Mouse (Mus musculus) Patski (cell line): ENCODE results near the gene Olfr68. TPM values are rescaled to one million over a fixed set of nuclear protein-coding genes. Genes with fewer than 3 reads are reported as not detected.
"Not testable (repeated sequence)": the region's sequence is repeated elsewhere in the genome, so short reads cannot be mapped to it uniquely, and the experiment has no call there.

Experiments used
- ATAC-seq: fragments of 100-300 bp; one replicate; pipeline ENCODE4 v1.8.0; 2021
- CTCF ChIA-PET: fragments of 350-600 bp; sonication (Branson Sonifier 250); formaldehyde crosslinking; loops from one replicate; lab custom pipeline; 2022; ENCODE audit warnings: inconsistent platforms; lab: Charles Lee
- POLR2A ChIA-PET: fragments of 350-600 bp; sonication (Branson Sonifier 250); formaldehyde crosslinking; loops from one replicate; lab custom pipeline; 2022; ENCODE audit warnings: antibody characterized with exemption, inconsistent platforms; lab: Charles Lee
- DNase-seq: peaks from one replicate; pipeline ENCODE4 v3.0.0-alpha.2; 2011; ENCODE audit warnings: low read depth, low spot score
- H3K27me3 ChIP-seq: fragments of 371-371 bp; one replicate; pipeline ENCODE4 v1.5.1; 2021
- CTCF ChIP-seq: fragments of 100-300 bp; IDR thresholded peaks from one replicate; pipeline ENCODE4 v1.5.1; 2021
- in situ Hi-C: fragments of 300-500 bp; cut with MboI; formaldehyde crosslinking; loops from 3 replicates; pipeline ENCODE4 v1.11.1; 2018; ENCODE audit warnings: low pct_unique_long_range_greater_than_20kb, mixed read lengths
- polyA plus RNA-seq: library from polyadenylated mRNA; unstranded; gene quantifications from one replicate; pipeline ENCODE4 v1.2.3, GENCODE M21; 2021

The Olfr68 gene
- polyA plus RNA-seq = not detected

DNA sequence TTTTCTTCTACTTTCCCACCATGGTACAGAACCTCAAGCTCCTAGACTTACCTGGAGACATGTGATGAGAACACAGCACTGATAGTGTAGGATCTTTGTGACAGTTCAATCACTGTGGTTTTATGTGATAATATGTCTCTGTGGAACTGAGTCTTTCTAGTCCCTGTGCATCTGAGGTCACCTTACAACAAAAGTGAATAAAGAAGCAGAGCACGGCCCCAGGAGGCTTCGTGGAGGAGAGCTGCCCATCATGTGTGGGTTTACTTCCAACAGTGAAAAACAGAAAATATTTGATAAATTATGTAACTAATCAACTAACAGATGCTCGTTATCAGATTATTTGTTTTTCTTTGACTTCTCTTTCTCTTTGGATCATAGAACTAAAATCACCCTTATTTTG, at the start of gene Olfr68:
Gene Olfr68, minus strand, starts transcription at position 101 of the 400 bp plus-strand sequence.
- no peak for TF ChIP-seq CTCF
- CTCF ChIA-PET = no interaction called here
- in situ Hi-C loops = no loop called here
- ATAC-seq = no peak
- no peaks in the 10 kb centered on the region for H3K27me3 ChIP-seq
- DNase-seq = no peak
- POLR2A ChIA-PET = no interaction called here

DNA sequence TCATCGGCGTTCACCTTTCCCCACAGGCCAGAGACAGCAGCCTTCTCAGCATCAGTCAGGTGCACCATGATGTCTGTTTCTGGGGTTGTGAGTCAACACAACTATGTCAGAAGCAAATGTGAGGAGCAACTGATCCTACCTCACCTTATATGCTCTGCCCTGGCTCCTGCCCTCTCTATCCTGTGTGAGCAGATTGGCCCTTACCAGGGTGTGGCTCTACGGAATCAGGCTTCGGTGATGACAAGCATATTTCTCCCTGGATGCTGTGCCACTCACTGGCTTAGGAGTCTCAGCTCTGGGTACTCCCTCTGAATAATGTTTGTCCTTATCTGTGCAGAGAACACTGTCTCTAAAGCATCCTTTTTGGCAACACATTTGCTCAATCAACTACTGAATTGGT, 48.3 kb upstream of the Olfr68 start, which contains the start of gene Hbb-bs:
Gene Hbb-bs, minus strand, starts transcription at position 289 of the 400 bp plus-strand sequence.
- ATAC-seq (no peak), DNase-seq (no peak)
- POLR2A ChIA-PET = no interaction called here
- in situ Hi-C loops = no loop called here
- CTCF ChIA-PET = no interaction called here
- H3K27me3 ChIP-seq = no peaks in the 10 kb centered on the region
- TF ChIP-seq CTCF = no peak

DNA sequence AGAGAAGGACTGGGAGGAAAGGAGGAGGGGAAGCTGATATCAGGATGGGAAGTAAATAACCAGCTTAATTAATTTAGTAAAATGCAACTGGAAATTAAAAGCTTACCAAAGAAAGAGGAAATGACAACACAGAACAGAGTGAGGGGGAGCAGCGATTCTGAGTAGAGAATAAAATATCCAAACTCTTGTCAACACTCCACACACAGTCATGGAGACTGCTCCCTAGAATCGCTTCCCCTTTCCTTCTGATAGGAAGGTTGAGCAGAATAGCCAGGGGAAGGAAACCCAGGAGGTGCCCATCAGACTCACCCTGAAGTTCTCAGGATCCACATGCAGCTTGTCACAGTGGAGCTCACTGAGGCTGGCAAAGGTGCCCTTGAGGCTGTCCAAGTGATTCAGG, 47.6 kb upstream of the Olfr68 start:
- DNase-seq, CTCF ChIA-PET, in situ Hi-C loops, ATAC-seq, H3K27me3 ChIP-seq, POLR2A ChIA-PET: not testable (repeated sequence)

DNA sequence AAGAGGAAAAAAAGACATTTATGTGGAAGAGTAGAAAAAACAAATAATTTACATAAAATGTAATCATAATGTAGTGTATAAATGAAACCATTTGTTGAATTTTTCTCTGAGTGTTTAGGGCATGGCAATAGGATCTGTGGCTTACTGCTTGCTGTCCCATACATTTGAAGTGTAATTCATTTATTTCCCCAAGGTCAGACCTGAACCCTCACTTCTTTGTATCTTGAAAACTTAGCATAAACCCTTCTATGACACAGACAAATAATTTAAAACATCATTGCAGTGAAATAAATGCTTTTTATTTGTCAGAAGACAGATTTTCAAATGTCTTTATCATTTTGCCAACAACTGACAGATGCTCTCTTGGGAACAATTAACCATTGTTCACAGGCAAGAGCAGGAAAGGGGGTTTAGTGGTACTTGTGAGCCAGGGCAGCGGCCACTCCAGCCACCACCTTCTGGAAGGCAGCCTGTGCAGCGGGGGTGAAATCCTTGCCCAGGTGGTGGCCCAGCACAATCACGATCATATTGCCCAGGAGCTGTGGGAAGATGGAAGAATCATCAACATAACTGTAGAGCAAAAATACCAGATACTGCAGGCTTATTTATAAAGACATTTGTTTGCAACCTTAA, 46.9 kb upstream of the Olfr68 start:
- H3K27me3 ChIP-seq = no peaks in the 10 kb centered on the region
- ChIA-PET POLR2A (no interaction called here), CTCF (no interaction called here)
- DNase-seq = no peak
- ATAC-seq = no peak
- no peak for TF ChIP-seq CTCF
- in situ Hi-C loops = no loop called here

DNA sequence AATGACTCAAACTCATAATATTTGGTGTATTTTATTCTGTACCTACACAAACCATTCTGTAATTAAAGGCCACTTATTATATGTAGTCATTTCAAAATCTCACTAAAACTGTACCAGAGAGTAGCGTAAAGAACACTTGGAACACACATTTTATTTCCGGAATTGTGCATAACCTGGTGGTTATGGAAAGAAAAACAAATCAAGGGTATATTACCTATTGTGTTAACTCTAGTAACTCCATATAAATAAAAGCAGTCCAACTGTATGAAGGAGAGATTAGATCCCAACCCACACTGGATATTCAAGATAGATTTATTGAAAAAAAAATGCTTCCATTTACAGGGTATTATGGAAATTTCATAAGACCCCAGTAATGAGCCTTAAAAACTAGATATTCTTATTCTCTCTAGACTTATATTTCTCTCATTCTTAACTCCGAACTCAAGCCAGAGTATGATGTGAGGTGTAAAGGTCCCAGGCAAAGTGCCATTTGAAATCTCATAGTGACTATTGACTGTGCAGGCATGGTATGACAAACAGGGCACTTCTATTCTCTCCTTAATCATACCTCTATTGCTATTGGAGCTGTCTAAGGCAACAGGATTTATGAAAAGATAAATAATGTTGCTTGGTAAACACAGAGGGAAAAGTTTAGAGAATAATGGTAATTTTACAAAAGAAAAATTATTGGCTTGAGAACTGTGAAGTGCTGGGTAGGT, 46.2 kb upstream of the Olfr68 start:
- no peaks in the 10 kb centered on the region for H3K27me3 ChIP-seq
- ChIA-PET CTCF (no interaction called here), POLR2A (no interaction called here)
- DNase-seq = no peak
- no peak for ATAC-seq
- in situ Hi-C loops = no loop called here
- TF ChIP-seq CTCF = no peak

DNA sequence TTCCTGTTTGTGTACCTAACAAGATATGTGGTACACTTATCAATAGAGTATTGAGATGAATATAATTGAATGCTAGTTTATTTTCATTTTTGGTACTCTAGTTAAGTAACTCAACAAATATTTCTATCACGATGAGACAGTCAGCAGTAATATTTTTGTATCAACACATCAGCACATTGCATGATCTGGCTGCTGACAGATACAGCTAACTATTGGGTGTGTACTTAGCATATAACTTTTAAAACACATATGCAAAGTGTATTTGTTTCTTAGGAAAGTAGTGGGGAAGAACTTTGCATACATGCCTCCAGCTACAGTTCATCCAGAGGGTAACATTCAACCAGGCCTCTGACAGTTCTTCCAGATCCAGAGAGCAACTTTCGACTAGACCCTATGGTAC, 45.1 kb upstream of the Olfr68 start:
- ATAC-seq (no peak), DNase-seq (no peak)
- no peaks in the 10 kb centered on the region for H3K27me3 ChIP-seq
- CTCF ChIA-PET = no interaction called here
- POLR2A ChIA-PET = no interaction called here
- in situ Hi-C loops = no loop called here
- no peak for TF ChIP-seq CTCF

DNA sequence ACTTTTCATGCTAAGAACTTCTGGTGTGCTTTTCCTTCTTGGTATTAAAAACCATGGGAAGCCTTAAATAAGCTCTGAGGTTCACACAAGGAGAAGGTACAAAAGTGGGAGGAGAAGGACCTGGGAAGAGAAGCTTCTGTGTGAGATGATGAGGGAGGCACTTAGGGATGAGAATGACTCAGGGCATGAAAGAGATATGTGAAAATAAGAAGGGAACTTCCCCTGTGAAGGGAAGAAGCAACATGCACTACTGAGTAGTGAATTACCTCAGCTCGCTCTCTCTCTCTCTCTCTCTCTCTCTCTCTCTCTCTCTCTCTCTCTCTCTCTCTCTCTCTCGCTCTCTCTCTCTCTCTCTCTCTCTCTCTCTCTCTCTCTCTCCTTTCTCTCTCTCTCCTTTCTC, 35.6 kb upstream of the Olfr68 start:
- ATAC-seq, in situ Hi-C loops, POLR2A ChIA-PET, H3K27me3 ChIP-seq, DNase-seq: not testable (repeated sequence)
- CTCF ChIA-PET = interaction anchor here (1.5 kb wide), 1 partner anchor 7 kb away, joined by 4 read pairs; no protein-coding TSS in a partner anchor

DNA sequence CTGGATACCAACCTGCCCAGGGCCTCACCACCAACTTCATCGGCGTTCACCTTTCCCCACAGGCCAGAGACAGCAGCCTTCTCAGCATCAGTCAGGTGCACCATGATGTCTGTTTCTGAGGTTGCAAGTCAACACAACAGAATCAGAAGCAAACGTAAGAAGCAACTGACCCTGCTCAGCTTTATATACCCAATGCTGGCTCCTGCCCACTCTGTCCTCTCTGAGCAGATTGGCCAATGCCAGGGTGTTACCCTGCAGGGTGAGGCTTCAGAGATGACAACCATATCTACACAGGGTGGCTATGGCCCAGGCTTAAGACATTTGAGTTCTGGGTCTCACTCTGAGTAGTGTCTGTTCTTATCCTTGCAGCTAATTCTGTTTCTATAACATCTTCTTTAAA, 34.3 kb upstream of the Olfr68 start, which contains the start of gene Hbb-bt:
Gene Hbb-bt, minus strand, starts transcription at position 231 of the 400 bp plus-strand sequence.
- ChIA-PET CTCF (interaction anchor here (1.5 kb wide), 1 partner anchor 9 kb away, joined by 4 read pairs; no protein-coding TSS in a partner anchor), POLR2A (no interaction called here)
- in situ Hi-C loops = no loop called here
- no peaks in the 10 kb centered on the region for H3K27me3 ChIP-seq
- TF ChIP-seq CTCF = no peak
- DNase-seq (no peak), ATAC-seq (no peak)

DNA sequence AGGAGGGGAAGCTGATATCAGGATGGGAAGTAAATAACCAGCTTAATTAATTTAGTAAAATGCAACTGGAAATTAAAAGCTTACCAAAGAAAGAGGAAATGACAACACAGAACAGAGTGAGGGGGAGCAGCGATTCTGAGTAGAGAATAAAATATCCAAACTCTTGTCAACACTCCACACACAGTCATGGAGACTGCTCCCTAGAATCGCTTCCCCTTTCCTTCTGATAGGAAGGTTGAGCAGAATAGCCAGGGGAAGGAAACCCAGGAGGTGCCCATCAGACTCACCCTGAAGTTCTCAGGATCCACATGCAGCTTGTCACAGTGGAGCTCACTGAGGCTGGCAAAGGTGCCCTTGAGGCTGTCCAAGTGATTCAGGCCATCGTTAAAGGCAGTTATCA, 33.7 kb upstream of the Olfr68 start:
- ATAC-seq, H3K27me3 ChIP-seq, DNase-seq, CTCF ChIA-PET, in situ Hi-C loops, POLR2A ChIA-PET: not testable (repeated sequence)

DNA sequence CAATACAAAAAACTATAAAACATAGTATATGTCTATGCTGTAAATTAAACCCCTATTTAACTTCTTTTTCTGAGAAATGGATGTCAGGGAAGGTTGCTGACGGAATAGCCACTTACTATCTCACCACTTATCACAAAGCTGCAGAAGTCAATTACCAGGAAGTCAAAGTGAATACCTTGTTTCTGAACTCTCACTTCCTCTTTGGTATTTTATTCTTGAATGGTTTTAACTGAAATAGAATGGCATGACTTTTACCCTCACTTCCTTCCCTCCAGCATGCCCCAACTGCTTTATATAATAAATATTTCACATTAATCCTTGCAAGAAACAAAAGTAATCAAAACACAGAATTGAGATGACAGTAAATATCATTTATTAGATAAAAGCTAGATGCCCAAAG, 32.7 kb upstream of the Olfr68 start:
- H3K27me3 ChIP-seq = no peaks in the 10 kb centered on the region
- POLR2A ChIA-PET = no interaction called here
- CTCF ChIA-PET = no interaction called here
- TF ChIP-seq CTCF = no peak
- DNase-seq = no peak
- no peak for ATAC-seq
- in situ Hi-C loops = no loop called here

DNA sequence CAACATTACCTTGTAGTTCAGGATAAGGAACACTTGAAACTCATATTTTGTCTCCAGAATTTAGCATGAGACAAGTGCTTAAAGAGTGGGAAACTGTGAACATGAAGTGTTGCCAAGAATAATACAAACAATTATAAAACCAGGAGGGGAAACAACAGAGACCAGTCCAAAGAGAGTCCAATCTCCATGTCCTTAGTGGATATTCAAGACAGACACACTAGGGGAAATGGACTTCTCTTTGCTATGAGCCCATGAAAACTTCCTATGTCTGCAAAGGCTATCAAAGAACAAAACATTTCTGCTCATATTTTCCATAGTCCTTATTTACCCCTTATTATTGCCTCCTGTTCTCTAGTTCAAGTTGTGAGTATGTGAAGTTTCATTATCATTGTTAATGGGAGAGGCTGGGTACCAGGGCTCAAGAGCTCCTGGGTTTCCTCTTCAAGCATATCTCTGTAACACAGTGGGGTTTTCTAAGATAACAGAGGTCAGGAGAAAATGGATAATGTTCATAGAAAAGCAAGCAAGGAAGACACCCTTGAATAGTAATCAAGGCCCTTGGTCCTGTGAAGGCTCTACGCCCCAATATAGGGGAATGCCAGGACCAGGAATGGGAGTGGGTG, 31.8 kb upstream of the Olfr68 start:
- in situ Hi-C loops = no loop called here
- TF ChIP-seq CTCF = no peak
- POLR2A ChIA-PET = no interaction called here
- no peak for DNase-seq
- ATAC-seq = no peak
- H3K27me3 ChIP-seq = no peaks in the 10 kb centered on the region
- CTCF ChIA-PET = no interaction called here
